Mouse (Mus musculus) CD4-positive, CD25-positive, alpha-beta regulatory T cell (primary cell): ENCODE results near the gene Hyal5. TPM values are rescaled to one million over a fixed set of nuclear protein-coding genes. Genes with fewer than 3 reads are reported as not detected.

Experiments
- polyA plus RNA-seq: library from polyadenylated mRNA; unstranded; fragments of 100-300 nt; shearing (Covaris generic); gene quantifications from one replicate; pipeline ENCODE4 v1.2.1, GENCODE M21; 2017

Hyal5 gene
- not detected for polyA plus RNA-seq

GRCm38 (mm10) chr6:24857697-24858096, at the start of gene Hyal5:
Gene Hyal5 (plus strand): TSS chr6:24857997.

Other genes with a start within 250 kb of the Hyal5 start
- 41.1 TPM for gene Wasl, start 193.0 kb upstream of the Hyal5 start, polyA plus RNA-seq
- gene Hyal6, start 124.8 kb upstream of the Hyal5 start, polyA plus RNA-seq: not detected
- gene Hyal4, start 109.7 kb upstream of the Hyal5 start, polyA plus RNA-seq: not detected
- gene Spam1, start 66.8 kb upstream of the Hyal5 start, polyA plus RNA-seq: not detected
- 0.04 TPM for gene Tmem229a, start 98.3 kb downstream of the Hyal5 start, polyA plus RNA-seq